Mouse (Mus musculus) C2C12 (cell line): ENCODE data around the gene Olfr557. TPM values are rescaled to one million over a fixed set of nuclear protein-coding genes. Genes with fewer than 3 reads are reported as not detected.

ENCODE experiments used
- H3K27me3 ChIP-seq: one replicate; pipeline ENCODE4 v1.6.1; 2011; ENCODE audit not compliant: control insufficient read depth, insufficient read depth, insufficient read length
- H3K36me3 ChIP-seq: one replicate; pipeline ENCODE4 v1.6.1; 2011; ENCODE audit not compliant: control insufficient read depth, insufficient read depth
- H3K4me3 ChIP-seq: one replicate; pipeline ENCODE4 v1.5.1; 2011; ENCODE audit warnings: mild to moderate bottlenecking, control low read depth; ENCODE audit not compliant: poor library complexity, insufficient read depth, severe bottlenecking
- H3K79me2 ChIP-seq: one replicate; pipeline ENCODE4 v1.6.1; 2011; ENCODE audit not compliant: control insufficient read depth, insufficient read depth
- H3K79me3 ChIP-seq: one replicate; pipeline ENCODE4 v1.6.1; 2011; ENCODE audit warnings: low read depth, control low read depth
- H3ac ChIP-seq: one replicate; pipeline ENCODE3; 2011; ENCODE audit warnings: low read depth; ENCODE audit not compliant: control insufficient read depth, insufficient read length
- CEBPB ChIP-seq: IDR thresholded peaks from one replicate; pipeline ENCODE4 v1.6.1; 2011; ENCODE audit warnings: low read depth, mild to moderate bottlenecking, control low read depth, moderate library complexity
- CTCF ChIP-seq: IDR thresholded peaks from one replicate; pipeline ENCODE4 v1.5.1; 2011; ENCODE audit not compliant: control insufficient read depth, insufficient read depth, insufficient read length
- FOSL1 ChIP-seq: IDR thresholded peaks from one replicate; pipeline ENCODE4 v1.8.0; 2011; ENCODE audit warnings: mild to moderate bottlenecking, low read length; ENCODE audit not compliant: poor library complexity, insufficient read depth, severe bottlenecking
- MAX ChIP-seq: IDR thresholded peaks from one replicate; pipeline ENCODE4 v1.6.1; 2011; ENCODE audit warnings: mild to moderate bottlenecking, control low read depth
- MYOD1 ChIP-seq: IDR thresholded peaks from one replicate; pipeline ENCODE4 v1.6.1; 2011; ENCODE audit warnings: low read depth; ENCODE audit not compliant: control insufficient read depth, insufficient read length
- MYOG ChIP-seq: IDR thresholded peaks from one replicate; pipeline ENCODE4 v1.6.1; 2011; ENCODE audit not compliant: control insufficient read depth, insufficient read length; ENCODE audit errors: extremely low read depth
- USF1 ChIP-seq: IDR thresholded peaks from one replicate; pipeline ENCODE4 v1.6.1; 2011; ENCODE audit warnings: low read depth, mild to moderate bottlenecking, control low read depth, moderate library complexity
- polyA plus RNA-seq: library from polyadenylated mRNA; unstranded; fragments of >200 nt; fragmentation: generic; extraction: Trizol; gene quantifications from one replicate; pipeline ENCODE4 v1.2.1, GENCODE M21; 2012; ENCODE audit warnings: missing spikeins

The Olfr557 gene
- polyA plus RNA-seq, 1 experiment = not detected

DNA sequence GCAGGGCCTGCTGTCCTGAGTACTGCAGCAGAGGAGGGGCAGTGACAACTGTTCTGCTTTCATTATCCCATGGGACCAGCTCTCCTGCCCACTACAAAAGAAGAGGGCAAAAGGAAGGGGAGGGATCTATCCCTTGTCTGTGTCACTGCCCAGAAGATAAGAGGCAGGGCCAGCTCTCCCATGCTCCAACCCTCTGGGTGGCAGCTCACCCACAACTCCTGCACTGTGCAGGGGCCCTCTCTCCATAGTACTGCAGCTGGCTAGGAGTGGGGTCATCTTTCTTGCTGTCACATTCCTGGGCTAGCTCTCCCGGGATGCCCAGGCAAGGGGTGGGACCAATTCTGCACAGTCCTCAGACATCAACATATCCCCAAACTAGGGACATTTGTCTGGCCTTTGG, 38.1 kb downstream of the Olfr557 start:
- TF ChIP-seq CEBPB (no peak), MYOD1 (no peak), CTCF (no peak), MYOG (no peak), MAX (no peak), FOSL1 (no peak), USF1 (no peak)
- H3K79me3 ChIP-seq = no peaks in the 10 kb centered on the region

DNA sequence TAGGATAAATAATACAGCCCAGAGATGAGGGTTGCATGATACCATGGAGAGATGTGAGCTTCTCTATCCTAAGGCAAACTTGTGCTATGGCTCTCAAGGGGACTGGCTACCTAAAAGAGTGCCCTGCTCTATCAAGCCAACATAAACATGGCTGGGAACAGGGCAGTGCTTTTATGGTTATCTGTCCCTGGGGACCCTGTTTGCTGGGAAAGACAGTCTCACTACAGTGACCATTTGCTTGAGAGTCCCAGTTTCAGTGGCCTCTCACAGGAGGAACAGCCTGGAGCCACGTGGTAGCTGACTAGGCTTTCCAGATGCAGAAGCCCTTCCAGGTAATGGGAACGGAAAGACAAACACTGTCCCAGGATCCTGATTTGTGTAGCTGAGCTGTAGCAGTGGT, 42.0 kb downstream of the Olfr557 start:
- Histone ChIP-seq H3K79me2 (no peaks in the 10 kb centered on the region), H3K4me3 (no peak overlapping the region), H3K27me3 (no peaks in the 10 kb centered on the region), H3ac (no peak overlapping the region), H3K36me3 (no peaks in the 10 kb centered on the region), H3K79me3 (no peaks in the 10 kb centered on the region)
- TF ChIP-seq MAX (no peak), FOSL1 (no peak), MYOD1 (no peak), USF1 (no peak), CEBPB (no peak), CTCF (no peak), MYOG (no peak)

More for the DNA sequence above, 38.1 kb downstream of the Olfr557 start:
- no peak overlapping the region for H3ac ChIP-seq
- H3K36me3 ChIP-seq = no peaks in the 10 kb centered on the region
- no peaks in the 10 kb centered on the region for H3K27me3 ChIP-seq
- no peaks in the 10 kb centered on the region for H3K79me2 ChIP-seq
- no peak overlapping the region for H3K4me3 ChIP-seq

Other genes starting within 250 kb of the Olfr557 start
- gene Olfr543, start 214.2 kb upstream of the Olfr557 start, polyA plus RNA-seq = 0.04 TPM
- 0.01 TPM for gene Olfr544, start 207.6 kb upstream of the Olfr557 start, polyA plus RNA-seq
- gene Olfr545, start 196.3 kb upstream of the Olfr557 start, polyA plus RNA-seq = not detected
- gene Olfr547, start 161.2 kb upstream of the Olfr557 start, polyA plus RNA-seq = not detected
- gene Olfr548-ps1, start 155.0 kb upstream of the Olfr557 start, polyA plus RNA-seq = not detected
- not detected for gene Olfr549, start 146.0 kb upstream of the Olfr557 start, polyA plus RNA-seq
- 0.49 TPM for gene Trim21, start 130.4 kb upstream of the Olfr557 start, polyA plus RNA-seq
- gene Olfr550, start 124.5 kb upstream of the Olfr557 start, polyA plus RNA-seq = not detected
- not detected for gene Olfr551, start 104.0 kb upstream of the Olfr557 start, polyA plus RNA-seq
- gene Olfr552, start 98.1 kb upstream of the Olfr557 start, polyA plus RNA-seq = not detected
- not detected for gene Olfr553, start 77.7 kb upstream of the Olfr557 start, polyA plus RNA-seq
- not detected for gene Olfr554, start 57.5 kb upstream of the Olfr557 start, polyA plus RNA-seq
- gene Olfr555, start 37.1 kb upstream of the Olfr557 start, polyA plus RNA-seq = not detected
- gene Olfr556, start 31.0 kb upstream of the Olfr557 start, polyA plus RNA-seq = not detected
- gene Trim68, start 8.6 kb upstream of the Olfr557 start, polyA plus RNA-seq = 2.0 TPM
- gene Olfr558, start 6.3 kb downstream of the Olfr557 start, polyA plus RNA-seq = not detected
- gene Olfr33, start 23.2 kb downstream of the Olfr557 start, polyA plus RNA-seq = not detected
- not detected for gene Olfr559, start 31.6 kb downstream of the Olfr557 start, polyA plus RNA-seq
- gene Olfr560, start 63.5 kb downstream of the Olfr557 start, polyA plus RNA-seq = not detected
- not detected for gene Olfr78, start 63.6 kb downstream of the Olfr557 start, polyA plus RNA-seq
- not detected for gene Olfr561, start 75.3 kb downstream of the Olfr557 start, polyA plus RNA-seq
- not detected for gene Olfr564, start 107.6 kb downstream of the Olfr557 start, polyA plus RNA-seq
- gene Olfr566, start 162.9 kb downstream of the Olfr557 start, polyA plus RNA-seq = not detected
- gene Olfr568, start 181.2 kb downstream of the Olfr557 start, polyA plus RNA-seq = not detected
- gene Olfr569, start 195.0 kb downstream of the Olfr557 start, polyA plus RNA-seq = not detected
- gene Olfr570, start 198.7 kb downstream of the Olfr557 start, polyA plus RNA-seq = not detected
- gene Olfr571, start 221.6 kb downstream of the Olfr557 start, polyA plus RNA-seq = not detected
- not detected for gene Olfr572, start 228.5 kb downstream of the Olfr557 start, polyA plus RNA-seq
- not detected for gene Olfr573-ps1, start 246.7 kb downstream of the Olfr557 start, polyA plus RNA-seq